Mouse (Mus musculus): ENCODE results near the gene E130308A19Rik.
A peak's percentile ranks its signal among the peaks of the same experiment; 100 is the strongest.
"Not testable (repeated sequence)": the region's sequence is repeated elsewhere in the genome, so short reads cannot be mapped to it uniquely, and the experiment has no call there.

Gene E130308A19Rik

GRCm38 (mm10) chr4:59789015-59789414, 163.0 kb downstream of the E130308A19Rik start:
- no peak for DNase-seq

- not testable (repeated sequence) for DNase-seq
Observed at GRCm38 (mm10) chr4:59793626-59794025, 167.6 kb downstream of the E130308A19Rik start.

GRCm38 (mm10) chr4:59794116-59794515, 168.1 kb downstream of the E130308A19Rik start:
- no peak for DNase-seq

GRCm38 (mm10) chr4:59795788-59796455, 169.9 kb downstream of the E130308A19Rik start:
- DNase-seq, result no peak

GRCm38 (mm10) chr4:59800181-59800580, 174.2 kb downstream of the E130308A19Rik start:
- DNase-seq, result no peak

GRCm38 (mm10) chr4:59801489-59801888, 175.5 kb downstream of the E130308A19Rik start, which contains the start of gene Inip:
Inip (minus strand) TSS chr4:59801589.
- DNase-seq, result no peak

- DNase-seq, result peak; percentile 32
Observed at GRCm38 (mm10) chr4:59802107-59802506, 176.1 kb downstream of the E130308A19Rik start.

- DNase-seq, result no peak
Observed at GRCm38 (mm10) chr4:59802792-59803191, 176.8 kb downstream of the E130308A19Rik start.

GRCm38 (mm10) chr4:59803358-59803757, 177.3 kb downstream of the E130308A19Rik start:
- DNase-seq, result no peak

- no peak for DNase-seq
Observed at GRCm38 (mm10) chr4:59804754-59805153, 178.7 kb downstream of the E130308A19Rik start.

GRCm38 (mm10) chr4:59805181-59805967, 179.4 kb downstream of the E130308A19Rik start, which contains the start of gene Snx30:
Snx30 (plus strand) TSS chr4:59805840.
- peak; percentile 91 for DNase-seq

GRCm38 (mm10) chr4:59805968-59806878, 180.2 kb downstream of the E130308A19Rik start:
- peak; percentile 75 for DNase-seq

GRCm38 (mm10) chr4:59806879-59807195, 180.8 kb downstream of the E130308A19Rik start:
- DNase-seq, result no peak

GRCm38 (mm10) chr4:59807521-59807920, 181.5 kb downstream of the E130308A19Rik start:
- DNase-seq, result no peak

- DNase-seq, result peak; percentile 66
Observed at GRCm38 (mm10) chr4:59808396-59808795, 182.4 kb downstream of the E130308A19Rik start.
